Mouse (Mus musculus): ENCODE measurements around the gene Uts2r. TPM values are rescaled to one million over a fixed set of nuclear protein-coding genes. Genes with fewer than 3 reads are reported as not detected.

Uts2r gene
- polyA plus RNA-seq, 1 experiment from 2014 or later: 0.73 TPM

GRCm38 (mm10) chr11:121148193-121148592, 11.9 kb upstream of the Uts2r start:
- Histone ChIP-seq H3K4me3 (ENCODE audit: low read length) (no peak overlapping the region), H3K36me3 (ENCODE audit: control insufficient read depth, insufficient read depth, low read length) (no peaks in the 10 kb centered on the region), H3K4me2 (ENCODE audit: low read length) (no peak overlapping the region), H3K4me1 (ENCODE audit: control insufficient read depth, insufficient read depth, low read depth, low read length) (no peaks in the 10 kb centered on the region), H3K27me3 (replicated peaks; ENCODE audit: control insufficient read depth, insufficient read depth, low read length) (no peaks in the 10 kb centered on the region), H3K9me3 (ENCODE audit: control insufficient read depth, low read length) (no peaks in the 10 kb centered on the region), H3K27ac (ENCODE audit: low read depth, low read length) (no peak overlapping the region), H3K9ac (ENCODE audit: low read depth, low read length) (no peak overlapping the region)
- ATAC-seq: no peak
- WGBS: 85% methylated on average over 3 of the region's 3 CpGs

- Histone ChIP-seq H3K4me2 (ENCODE audit: low read length) (no peak overlapping the region), H3K9me3 (ENCODE audit: control insufficient read depth, low read length) (no peaks in the 10 kb centered on the region), H3K9ac (ENCODE audit: low read depth, low read length) (no peak overlapping the region), H3K27ac (ENCODE audit: low read depth, low read length) (no peak overlapping the region), H3K4me1 (ENCODE audit: control insufficient read depth, insufficient read depth, low read depth, low read length) (peaks cover 8% of the 10 kb centered on the region), H3K27me3 (replicated peaks; ENCODE audit: control insufficient read depth, insufficient read depth, low read length) (peaks cover 5% of the 10 kb centered on the region), H3K4me3 (ENCODE audit: low read length) (no peak overlapping the region), H3K36me3 (ENCODE audit: control insufficient read depth, insufficient read depth, low read length) (no peaks in the 10 kb centered on the region)
- no peak for ATAC-seq
- WGBS: 12% methylated on average over 4 of the region's 4 CpGs
Observed at GRCm38 (mm10) chr11:121154203-121154602, 5.9 kb upstream of the Uts2r start.

- ATAC-seq: peak; percentile 40; the same call in 1 of the 2 replicates
- peak overlapping the region; percentile 63 for H3K9ac ChIP-seq (ENCODE audit: low read depth, low read length)
- H3K4me2 ChIP-seq (ENCODE audit: low read length): peak overlapping the region; percentile 90
- no peaks in the 10 kb centered on the region for H3K9me3 ChIP-seq (ENCODE audit: control insufficient read depth, low read length)
- 1% methylated on average over 44 of the region's 45 CpGs for WGBS
- no peaks in the 10 kb centered on the region for H3K36me3 ChIP-seq (ENCODE audit: control insufficient read depth, insufficient read depth, low read length)
- peak overlapping the region; percentile 50 for H3K4me3 ChIP-seq (ENCODE audit: low read length)
- H3K27me3 ChIP-seq (replicated peaks; ENCODE audit: control insufficient read depth, insufficient read depth, low read length): peaks cover 5% of the 10 kb centered on the region
- no peak overlapping the region for H3K27ac ChIP-seq (ENCODE audit: low read depth, low read length)
- peaks cover 8% of the 10 kb centered on the region for H3K4me1 ChIP-seq (ENCODE audit: control insufficient read depth, insufficient read depth, low read depth, low read length)
Observed at GRCm38 (mm10) chr11:121156411-121156891, 3.6 kb upstream of the Uts2r start.

- ATAC-seq: no peak
Observed at GRCm38 (mm10) chr11:121160636-121161346, 720 bp downstream of the Uts2r start.

GRCm38 (mm10) chr11:121163751-121164150, 3.7 kb downstream of the Uts2r start:
- Histone ChIP-seq H3K4me2 (ENCODE audit: low read length) (no peak overlapping the region), H3K27me3 (replicated peaks; ENCODE audit: control insufficient read depth, insufficient read depth, low read length) (no peaks in the 10 kb centered on the region), H3K27ac (ENCODE audit: low read depth, low read length) (no peak overlapping the region), H3K4me1 (ENCODE audit: control insufficient read depth, insufficient read depth, low read depth, low read length) (no peaks in the 10 kb centered on the region), H3K9me3 (ENCODE audit: control insufficient read depth, low read length) (no peaks in the 10 kb centered on the region), H3K4me3 (ENCODE audit: low read length) (no peak overlapping the region), H3K36me3 (ENCODE audit: control insufficient read depth, insufficient read depth, low read length) (no peaks in the 10 kb centered on the region), H3K9ac (ENCODE audit: low read depth, low read length) (no peak overlapping the region)
- 89% methylated on average over 4 of the region's 4 CpGs for WGBS
- ATAC-seq: no peak

More at GRCm38 (mm10) chr11:121160636-121161346, 720 bp downstream of the Uts2r start:
- H3K4me3 ChIP-seq (ENCODE audit: low read length): no peak overlapping the region
- no peak overlapping the region for H3K9ac ChIP-seq (ENCODE audit: low read depth, low read length)
- no peak overlapping the region for H3K27ac ChIP-seq (ENCODE audit: low read depth, low read length)
- no peak overlapping the region for H3K4me2 ChIP-seq (ENCODE audit: low read length)
- H3K4me1 ChIP-seq (ENCODE audit: control insufficient read depth, insufficient read depth, low read depth, low read length): peaks cover 8% of the 10 kb centered on the region
- WGBS: 91% methylated on average over 26 of the region's 26 CpGs
- no peaks in the 10 kb centered on the region for H3K9me3 ChIP-seq (ENCODE audit: control insufficient read depth, low read length)
- no peaks in the 10 kb centered on the region for H3K36me3 ChIP-seq (ENCODE audit: control insufficient read depth, insufficient read depth, low read length)
- peaks cover 5% of the 10 kb centered on the region for H3K27me3 ChIP-seq (replicated peaks; ENCODE audit: control insufficient read depth, insufficient read depth, low read length)

- no peaks in the 10 kb centered on the region for H3K27me3 ChIP-seq (replicated peaks; ENCODE audit: control insufficient read depth, insufficient read depth, low read length)
- 0 out of 2 replicates have a peak, but pooled peaks cover 2% of the 10 kb centered on the region for H3K36me3 ChIP-seq (ENCODE audit: control insufficient read depth, insufficient read depth, low read length)
- H3K4me1 ChIP-seq (ENCODE audit: control insufficient read depth, insufficient read depth, low read depth, low read length): peaks cover 6% of the 10 kb centered on the region; the same call in 1 of the 2 replicates
- no peak overlapping the region for H3K27ac ChIP-seq (ENCODE audit: low read depth, low read length)
- H3K4me3 ChIP-seq (ENCODE audit: low read length): no peak overlapping the region
- H3K4me2 ChIP-seq (ENCODE audit: low read length): no peak overlapping the region
- 63% methylated on average over 5 of the region's 5 CpGs for WGBS
- no peak for ATAC-seq
- no peaks in the 10 kb centered on the region for H3K9me3 ChIP-seq (ENCODE audit: control insufficient read depth, low read length)
- H3K9ac ChIP-seq (ENCODE audit: low read depth, low read length): no peak overlapping the region
Observed at GRCm38 (mm10) chr11:121173203-121173602, 13.1 kb downstream of the Uts2r start.

- no peak overlapping the region for H3K4me2 ChIP-seq (ENCODE audit: low read length)
- 43% methylated on average over 3 of the region's 3 CpGs for WGBS
- H3K27ac ChIP-seq (ENCODE audit: low read depth, low read length): no peak overlapping the region
- H3K9me3 ChIP-seq (ENCODE audit: control insufficient read depth, low read length): no peaks in the 10 kb centered on the region
- no peak overlapping the region for H3K9ac ChIP-seq (ENCODE audit: low read depth, low read length)
- 0 out of 2 replicates have a peak, but pooled peaks cover 2% of the 10 kb centered on the region for H3K36me3 ChIP-seq (ENCODE audit: control insufficient read depth, insufficient read depth, low read length)
- ATAC-seq: no peak
- no peak overlapping the region for H3K4me3 ChIP-seq (ENCODE audit: low read length)
- peaks cover 6% of the 10 kb centered on the region; the same call in 1 of the 2 replicates for H3K4me1 ChIP-seq (ENCODE audit: control insufficient read depth, insufficient read depth, low read depth, low read length)
- no peaks in the 10 kb centered on the region for H3K27me3 ChIP-seq (replicated peaks; ENCODE audit: control insufficient read depth, insufficient read depth, low read length)
Observed at GRCm38 (mm10) chr11:121174234-121174633, 14.2 kb downstream of the Uts2r start.

GRCm38 (mm10) chr11:121176285-121177270, 16.5 kb downstream of the Uts2r start:
- peaks cover 2% of the 10 kb centered on the region; the same call in 1 of the 2 replicates for H3K36me3 ChIP-seq (ENCODE audit: control insufficient read depth, insufficient read depth, low read length)
- H3K4me3 ChIP-seq (ENCODE audit: low read length): no peak overlapping the region
- H3K9me3 ChIP-seq (ENCODE audit: control insufficient read depth, low read length): no peaks in the 10 kb centered on the region
- no peak overlapping the region for H3K9ac ChIP-seq (ENCODE audit: low read depth, low read length)
- no peaks in the 10 kb centered on the region for H3K27me3 ChIP-seq (replicated peaks; ENCODE audit: control insufficient read depth, insufficient read depth, low read length)
- ATAC-seq: no peak; the same call in 1 of the 2 replicates
- no peak overlapping the region for H3K27ac ChIP-seq (ENCODE audit: low read depth, low read length)
- H3K4me1 ChIP-seq (ENCODE audit: control insufficient read depth, insufficient read depth, low read depth, low read length): peaks cover 6% of the 10 kb centered on the region; the same call in 1 of the 2 replicates
- WGBS: 58% methylated on average over 12 of the region's 12 CpGs
- no peak overlapping the region for H3K4me2 ChIP-seq (ENCODE audit: low read length)

GRCm38 (mm10) chr11:121189681-121190080, 29.6 kb downstream of the Uts2r start:
- Histone ChIP-seq H3K4me3 (ENCODE audit: low read length) (no peak overlapping the region), H3K27me3 (replicated peaks; ENCODE audit: control insufficient read depth, insufficient read depth, low read length) (no peaks in the 10 kb centered on the region), H3K9ac (ENCODE audit: low read depth, low read length) (no peak overlapping the region), H3K9me3 (ENCODE audit: control insufficient read depth, low read length) (no peaks in the 10 kb centered on the region), H3K36me3 (ENCODE audit: control insufficient read depth, insufficient read depth, low read length) (peaks cover under 1% of the 10 kb centered on the region; the same call in 1 of the 2 replicates), H3K4me2 (ENCODE audit: low read length) (no peak overlapping the region), H3K27ac (ENCODE audit: low read depth, low read length) (no peak overlapping the region), H3K4me1 (ENCODE audit: control insufficient read depth, insufficient read depth, low read depth, low read length) (no peaks in the 10 kb centered on the region)
- WGBS: 75% methylated on average over 3 of the region's 3 CpGs
- no peak for ATAC-seq

Data from hindbrain, embryonic 16.5 days (tissue).